Mouse (Mus musculus): ENCODE measurements at regions not wholly inside any gene's neighbourhood (a gene's known extent, or its start where the extent isn't known, plus 50 kb on each side); places are given as distances from the start of the nearest gene placed in this dataset.
A peak's percentile ranks its signal among the peaks of the same experiment; 100 is the strongest.

DNA sequence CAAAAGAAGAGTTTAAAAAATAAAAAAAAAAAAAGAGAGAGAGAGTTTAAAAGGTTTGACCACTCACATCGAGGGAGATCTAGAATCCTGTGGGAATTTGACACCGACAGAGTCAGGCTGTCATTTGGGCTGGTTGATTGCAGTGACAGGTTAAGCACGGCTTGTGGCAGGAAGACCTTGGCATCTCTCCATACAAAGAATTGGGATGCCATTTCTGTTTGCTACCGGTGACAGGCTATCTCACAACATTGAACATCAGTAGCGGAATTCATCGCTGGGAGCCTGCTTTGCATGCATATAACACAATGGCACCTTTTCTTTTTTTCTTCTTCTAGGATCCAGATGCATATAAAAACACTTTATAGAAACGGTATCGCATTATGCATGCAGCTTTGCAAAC is 53.7 kb upstream of the Gm26657 start:
- DNase-seq = no peak

DNA sequence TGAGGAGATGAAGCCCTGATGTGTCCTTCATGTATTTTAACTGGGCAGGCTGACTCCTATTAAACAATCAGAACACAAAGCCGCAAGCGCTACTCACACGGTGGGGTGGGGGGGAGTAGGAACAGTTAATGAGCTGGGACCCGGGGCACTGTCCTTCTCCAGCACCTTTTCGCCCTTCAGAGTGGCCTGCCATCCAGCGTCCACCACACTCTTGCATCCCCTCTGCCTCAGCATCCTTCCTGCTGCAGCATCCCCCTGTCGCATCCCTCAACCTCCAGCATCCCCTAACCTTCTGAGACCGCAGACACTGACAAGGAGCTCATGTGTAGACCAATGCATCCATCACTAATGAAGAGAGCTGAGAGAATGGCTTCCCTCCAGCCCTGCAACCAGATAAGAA is 54.2 kb upstream of the Gm26657 start:
- DNase-seq = no peak

DNA sequence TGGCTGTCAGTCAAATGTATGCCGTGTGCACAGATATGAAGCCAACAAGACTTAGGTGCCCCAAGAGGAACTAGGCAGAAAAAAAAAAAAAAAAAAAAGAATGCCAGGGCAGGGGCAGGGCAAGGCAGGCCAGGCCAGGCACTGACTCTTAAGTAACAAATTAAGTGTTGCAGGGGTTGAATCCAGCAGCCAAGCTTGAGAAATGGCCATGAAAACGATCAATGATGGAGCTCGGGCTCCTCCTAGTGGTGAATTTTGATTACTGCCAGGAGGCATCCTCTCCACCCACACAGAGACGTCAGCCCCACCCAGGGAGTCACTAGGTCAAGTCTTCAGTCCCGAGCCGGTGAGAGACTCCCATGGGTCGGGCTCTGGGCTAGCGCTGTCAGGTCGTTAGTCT is 54.7 kb upstream of the Gm26657 start:
- peak; percentile 76 to 91 for DNase-seq

DNA sequence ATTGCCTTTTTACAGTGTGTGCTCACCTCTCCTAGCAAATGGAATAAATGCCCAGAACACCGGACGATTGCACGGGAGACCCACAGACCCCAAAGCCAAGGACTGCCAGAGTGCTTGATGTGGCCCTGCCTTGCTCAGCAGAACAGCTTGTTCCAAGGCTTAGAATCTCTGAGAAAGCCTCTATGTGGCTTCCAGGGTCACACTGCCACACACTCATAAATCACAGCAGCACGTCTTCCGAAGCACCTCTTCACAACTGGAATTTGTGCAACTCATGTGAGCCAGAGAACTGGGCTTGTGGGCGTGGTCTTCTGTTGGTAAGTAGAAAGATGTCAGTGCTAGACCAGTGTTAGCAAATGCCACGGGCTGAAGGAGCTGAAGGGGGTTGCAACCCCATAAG is 55.8 kb upstream of the Gm26657 start:
- no peak for DNase-seq

DNA sequence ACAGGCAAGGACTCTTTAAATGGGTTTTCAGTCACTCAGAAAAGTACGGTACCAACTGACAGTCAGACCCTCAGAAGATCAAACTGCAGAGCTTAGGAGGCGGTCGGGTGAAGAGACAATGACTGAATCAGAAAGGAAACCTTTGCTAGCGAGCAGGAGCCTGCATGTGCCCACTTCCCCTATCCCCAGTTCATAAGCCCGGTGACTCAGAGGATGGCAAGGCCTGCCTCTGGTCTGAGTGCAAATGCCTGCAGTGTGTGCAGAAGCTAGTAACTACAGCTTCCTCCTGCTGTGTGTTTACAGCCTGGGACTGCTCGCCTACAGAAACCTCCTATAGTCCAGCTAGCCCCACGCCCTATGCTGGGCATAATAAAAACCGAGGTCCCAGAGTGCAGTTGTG is 58.7 kb upstream of the Gm26657 start:
- DNase-seq = no peak

DNA sequence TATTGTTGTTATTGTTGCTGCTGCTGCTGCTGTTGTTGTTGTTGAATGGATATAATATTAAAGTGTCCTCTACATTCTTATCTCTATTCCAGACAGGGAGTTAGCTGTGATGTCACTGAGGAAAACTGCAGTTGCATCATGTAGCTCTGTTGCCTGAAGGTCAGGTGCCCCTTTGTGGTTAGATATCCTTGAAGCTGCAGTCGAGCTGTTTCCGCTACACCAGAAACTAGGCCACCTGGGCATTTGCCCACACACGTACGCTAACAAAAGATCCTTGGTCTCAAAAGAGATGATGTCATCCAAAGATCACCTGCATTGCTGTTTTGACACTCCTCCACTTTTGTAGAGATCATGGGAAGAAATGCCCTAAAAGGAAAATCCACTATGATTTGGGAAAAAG is 66.0 kb upstream of the Gm26657 start:
- no peak for DNase-seq

DNA sequence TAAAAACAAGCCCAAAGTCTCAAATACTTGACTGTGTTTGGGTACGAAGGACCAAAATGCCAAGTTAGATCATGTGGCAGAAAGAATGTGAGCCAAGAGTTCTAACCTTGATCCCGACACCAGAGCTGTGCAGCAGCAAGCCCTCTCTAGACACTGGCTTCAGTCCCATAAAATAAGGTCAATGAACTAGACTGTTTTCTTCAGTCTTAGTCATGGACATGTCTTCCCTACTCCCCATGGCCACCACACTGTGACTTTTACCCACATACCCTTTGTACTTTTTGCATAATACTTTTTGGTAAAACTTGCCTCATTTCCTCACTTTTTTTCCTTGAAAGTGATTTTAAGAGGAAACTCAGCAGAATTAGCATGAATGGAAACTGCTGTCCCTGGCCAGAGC is 74.9 kb upstream of the Gm26657 start:
- no peak for DNase-seq

DNA sequence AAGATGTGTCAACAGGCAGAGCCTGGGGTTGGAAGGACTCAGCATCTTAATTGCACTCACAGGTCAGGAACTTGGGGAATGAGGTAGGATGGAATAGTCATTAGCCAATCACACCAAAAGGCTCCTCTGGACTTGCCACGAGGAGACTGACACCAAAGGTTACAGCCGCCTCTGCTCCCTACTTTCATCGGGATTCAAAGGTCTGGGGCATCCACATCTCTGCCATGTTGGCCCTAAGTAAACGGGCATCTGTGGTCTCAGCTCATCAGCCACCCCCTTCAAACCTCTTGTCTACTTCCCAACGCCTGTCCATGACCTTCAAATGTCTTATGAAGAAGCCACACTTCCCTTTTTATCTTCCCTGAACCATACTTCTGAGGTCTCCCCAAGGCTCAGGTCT is 78.1 kb upstream of the Gm26657 start:
- no peak for DNase-seq

DNA sequence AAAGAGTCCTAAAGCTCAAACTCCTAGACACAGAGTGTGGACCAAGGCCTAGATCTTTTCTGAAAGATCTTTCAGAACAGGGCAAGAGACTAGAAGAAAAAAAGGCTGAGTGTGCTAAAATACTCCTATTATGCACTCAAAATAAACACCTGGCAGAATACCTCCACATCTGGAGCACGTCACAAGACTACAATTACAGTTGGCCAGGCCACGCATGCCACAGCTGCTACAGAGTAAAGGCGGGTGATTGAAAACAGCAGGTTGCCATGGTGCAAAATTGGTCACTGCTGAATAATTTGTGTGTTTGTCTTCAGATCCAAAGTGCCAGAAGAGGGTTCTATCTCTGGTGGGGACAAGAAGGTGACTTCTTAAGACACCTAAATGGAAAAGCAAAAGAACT is 82.8 kb upstream of the Gm26657 start:
- no peak for DNase-seq

DNA sequence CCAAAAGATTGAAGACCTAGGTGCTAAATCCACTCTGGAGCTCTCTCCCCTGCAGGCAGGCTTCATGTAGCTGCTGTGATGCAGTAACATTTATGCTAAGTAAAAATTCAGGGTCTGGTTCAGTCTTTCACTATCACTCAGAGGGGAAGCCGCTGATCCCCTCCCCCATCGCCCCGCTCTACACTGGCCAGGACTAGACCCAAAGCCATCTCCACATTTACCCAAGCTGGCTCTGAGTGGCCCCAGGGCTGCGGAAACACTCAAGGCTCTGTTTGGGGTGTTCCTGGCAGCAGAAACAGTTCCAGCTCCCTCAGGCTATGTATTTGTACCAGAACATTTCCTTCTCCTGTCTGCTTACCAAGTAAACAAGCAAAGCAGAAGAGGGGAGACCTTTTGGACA is 85.5 kb upstream of the Gm26657 start:
- no peak for DNase-seq

DNA sequence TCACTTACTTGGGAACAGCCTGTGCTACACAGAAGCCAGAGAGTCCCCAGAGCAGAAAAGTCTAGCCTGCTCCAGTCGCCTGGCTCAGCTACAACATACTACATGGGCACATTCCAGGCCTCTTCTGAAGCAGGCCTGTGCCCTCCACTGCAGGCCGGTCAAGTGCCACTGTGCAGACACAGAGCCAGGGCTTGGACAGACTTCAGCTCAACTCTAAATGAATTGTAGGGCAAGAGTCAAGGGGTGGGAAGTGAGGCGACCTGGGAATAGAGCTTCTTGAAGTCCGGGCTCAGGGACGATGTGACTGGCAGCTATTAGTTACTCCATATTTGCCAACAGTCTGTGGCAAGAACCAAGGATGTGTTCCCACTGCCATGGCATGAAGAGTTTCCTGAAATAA is 87.1 kb upstream of the Gm26657 start:
- no peak for DNase-seq

DNA sequence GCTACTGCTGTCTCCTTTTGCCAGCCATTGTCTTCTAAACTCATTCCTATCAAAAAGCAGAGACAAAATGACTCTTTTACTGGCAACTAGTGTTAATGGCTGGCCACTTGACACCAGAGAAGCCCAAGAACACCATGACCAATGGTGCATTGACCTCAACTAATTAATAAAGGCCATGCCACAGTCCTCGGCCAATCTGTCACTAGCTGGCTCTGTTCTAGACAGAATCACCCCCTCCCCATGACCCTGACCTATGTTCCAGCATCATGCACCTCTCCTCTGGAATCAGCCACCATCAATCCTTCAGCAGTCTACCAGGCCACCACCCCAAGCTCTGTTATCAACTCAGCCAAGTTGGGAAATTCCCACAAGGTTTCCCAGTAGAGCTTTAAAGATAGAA is 90.1 kb upstream of the Gm26657 start:
- no peak for DNase-seq

DNA sequence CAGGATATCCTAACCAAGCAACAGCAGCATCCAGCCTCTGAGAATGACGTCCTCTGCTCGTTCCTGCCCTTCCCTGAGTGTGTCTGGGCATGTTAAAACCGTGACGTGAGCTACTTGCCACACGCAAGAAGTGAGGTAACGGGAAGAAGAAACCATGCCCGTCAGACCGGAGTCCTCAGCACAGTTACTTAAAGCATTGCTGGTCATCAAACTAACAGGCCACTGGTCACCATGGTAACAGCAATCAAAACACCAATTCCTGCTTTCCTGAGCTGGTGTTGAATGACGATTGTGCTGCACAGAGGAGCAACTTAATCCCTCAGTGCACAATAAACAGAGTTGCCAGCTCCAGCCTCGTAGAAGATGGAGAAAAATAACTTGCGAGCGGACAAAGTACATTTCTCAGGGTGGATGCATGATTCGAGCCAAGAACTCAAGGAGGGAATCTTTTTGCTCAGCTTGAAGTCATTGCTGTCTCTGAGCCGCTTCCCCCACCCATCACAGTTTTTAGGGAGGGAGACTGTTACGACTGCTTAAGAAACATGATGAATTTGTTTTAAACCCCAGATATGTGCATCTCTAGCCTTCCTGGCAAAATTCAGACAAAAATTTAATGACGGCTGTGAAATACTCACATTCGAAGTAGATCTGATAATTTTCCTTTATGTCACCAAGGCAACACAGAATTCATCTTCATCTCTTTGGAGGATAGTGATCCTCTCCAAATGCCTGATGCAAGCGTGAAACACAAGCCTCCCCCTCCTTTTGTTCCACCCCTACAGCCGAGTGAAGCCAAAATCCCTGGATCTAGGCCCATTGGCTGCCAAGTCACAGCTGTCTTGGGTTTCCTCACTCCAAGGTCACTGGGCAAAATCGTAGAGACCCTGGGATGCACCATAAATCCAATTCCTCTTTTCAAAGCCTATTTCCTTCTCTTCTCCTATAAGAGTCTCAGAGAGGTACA is 95.6 kb upstream of the Gm26657 start:
- DNase-seq = no peak

DNA sequence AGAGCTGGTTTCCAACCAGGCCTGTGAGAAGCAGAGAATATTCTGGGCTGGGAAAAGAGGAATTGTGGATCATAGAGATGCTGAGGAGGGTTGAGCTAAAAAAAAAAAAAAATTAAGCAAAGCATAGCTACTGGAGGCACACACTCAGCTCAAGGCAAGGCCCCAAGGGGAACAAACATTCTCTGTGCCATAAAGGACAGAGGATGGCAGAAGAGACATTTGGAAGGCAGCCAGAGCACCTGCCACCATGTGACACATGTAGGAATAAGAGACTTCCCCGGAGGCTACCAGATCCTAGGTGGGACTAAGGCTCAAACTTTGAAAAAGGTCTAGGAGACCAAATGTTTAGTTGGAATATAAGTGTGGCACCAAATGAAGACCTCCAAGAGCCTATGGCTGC is 96.4 kb upstream of the Gm26657 start:
- DNase-seq = no peak

DNA sequence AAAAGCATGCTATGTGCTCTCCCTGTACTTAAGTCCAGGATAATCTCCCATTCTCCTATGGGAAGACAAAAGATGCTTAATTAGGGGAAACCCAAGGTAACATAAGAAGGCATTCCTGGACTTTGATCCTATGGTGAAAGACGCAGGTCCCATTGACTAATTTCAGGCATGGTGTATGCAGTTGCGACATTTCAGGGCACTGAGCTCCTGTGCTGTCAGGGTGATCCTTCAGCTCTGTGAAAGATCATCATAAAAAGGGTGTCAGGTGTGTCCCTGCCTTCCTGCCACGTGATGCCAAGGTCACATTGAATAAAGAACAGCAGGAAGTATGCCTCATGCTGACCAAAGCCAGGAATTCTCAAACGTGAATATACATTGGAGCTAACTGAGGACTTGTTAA is 100.2 kb upstream of the Gm26657 start:
- DNase-seq = no peak

DNA sequence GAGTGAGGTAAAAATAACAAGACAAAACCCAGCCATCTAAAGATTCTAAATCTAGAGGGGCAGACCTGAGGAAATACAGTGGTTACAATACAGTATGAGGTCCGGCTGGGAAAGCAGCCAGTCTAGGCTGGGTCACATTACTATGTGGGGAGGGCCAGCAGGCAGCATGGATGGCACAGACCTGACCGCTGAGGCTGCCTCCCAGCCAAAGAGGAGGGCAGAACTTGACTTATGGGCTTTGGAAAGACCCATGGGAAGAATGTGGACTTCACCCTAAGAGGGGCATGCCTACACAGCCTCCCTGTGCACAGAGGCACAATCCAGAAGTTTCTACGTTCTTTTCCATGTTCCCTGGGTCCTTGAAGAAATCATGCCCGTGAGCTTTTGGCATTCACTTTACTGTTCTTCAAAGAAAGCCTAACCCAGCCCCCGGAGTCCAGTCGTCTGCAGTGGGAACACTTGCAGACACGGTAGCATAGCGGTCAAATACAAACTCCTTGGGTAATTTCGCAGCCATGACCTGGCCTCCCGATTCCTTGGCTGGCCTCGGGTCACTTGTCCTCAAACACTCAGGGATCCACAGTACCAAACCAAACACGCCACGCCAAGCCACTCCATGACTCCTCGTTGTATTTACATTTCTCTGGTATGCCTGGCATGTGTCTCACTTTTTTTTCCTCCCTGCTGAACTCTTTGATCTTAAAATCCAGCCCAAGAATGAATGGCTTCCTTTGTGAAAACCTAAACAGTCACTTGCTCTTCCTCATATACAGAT is 101.0 kb upstream of the Gm26657 start:
- DNase-seq = no peak

DNA sequence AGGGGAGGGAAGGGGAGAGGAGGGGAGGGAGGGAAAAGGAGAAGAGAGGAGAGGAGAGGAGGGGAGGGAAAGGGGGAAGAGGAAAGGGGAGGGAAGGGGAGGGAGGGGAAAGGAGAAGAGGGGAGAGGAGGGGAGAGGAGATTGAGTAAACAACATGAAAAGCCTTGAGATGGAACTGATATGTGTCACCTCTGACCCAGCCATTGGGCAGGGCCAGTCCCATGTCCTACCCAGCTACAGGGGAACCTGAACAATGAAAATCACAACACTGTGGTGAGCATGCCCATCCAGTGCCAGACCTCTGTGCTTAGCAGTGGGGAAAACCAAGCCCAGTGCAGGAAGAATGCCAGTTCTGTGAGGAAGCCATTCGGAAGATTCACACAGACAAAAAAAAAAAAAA is 103.6 kb upstream of the Gm26657 start:
- no peak for DNase-seq

DNA sequence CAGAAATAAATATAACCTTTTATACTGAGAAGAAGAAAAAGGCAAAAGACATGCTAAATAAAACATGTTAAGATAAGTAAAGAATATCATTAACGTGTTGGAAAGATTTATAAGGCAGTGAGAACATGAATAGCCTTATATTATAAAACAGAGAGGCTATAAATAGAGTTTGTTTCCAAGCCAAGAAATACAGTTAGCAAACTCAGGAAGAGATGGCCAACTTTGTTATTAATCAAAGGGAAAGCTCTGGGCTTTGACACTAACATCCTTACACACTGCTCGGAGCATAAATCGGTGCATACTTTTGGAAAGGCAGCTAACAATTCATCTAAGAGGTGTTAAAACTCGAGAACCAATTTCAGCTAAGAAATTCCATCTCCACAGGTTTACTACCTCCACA is 106.3 kb upstream of the Gm26657 start:
- no peak for DNase-seq

DNA sequence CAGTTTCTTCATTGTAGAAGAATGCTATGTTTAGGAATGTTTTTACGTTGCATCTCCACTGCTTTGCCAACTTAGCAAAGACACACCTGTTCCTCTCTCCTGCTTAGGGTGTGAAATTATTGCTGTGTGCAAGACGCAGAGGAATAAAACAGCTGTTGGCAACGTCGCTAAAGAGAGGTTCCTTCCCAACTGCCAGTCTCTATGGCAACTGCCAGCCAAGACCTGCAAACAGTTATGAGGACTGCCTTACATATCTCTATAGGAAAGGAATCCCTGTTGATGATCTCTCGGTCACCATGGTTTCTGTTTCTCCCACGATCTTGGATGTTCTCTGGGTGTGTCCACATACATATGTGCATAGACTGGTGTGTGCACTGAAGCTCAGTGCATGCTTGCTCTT is 109.6 kb upstream of the Gm26657 start:
- DNase-seq = no peak

DNA sequence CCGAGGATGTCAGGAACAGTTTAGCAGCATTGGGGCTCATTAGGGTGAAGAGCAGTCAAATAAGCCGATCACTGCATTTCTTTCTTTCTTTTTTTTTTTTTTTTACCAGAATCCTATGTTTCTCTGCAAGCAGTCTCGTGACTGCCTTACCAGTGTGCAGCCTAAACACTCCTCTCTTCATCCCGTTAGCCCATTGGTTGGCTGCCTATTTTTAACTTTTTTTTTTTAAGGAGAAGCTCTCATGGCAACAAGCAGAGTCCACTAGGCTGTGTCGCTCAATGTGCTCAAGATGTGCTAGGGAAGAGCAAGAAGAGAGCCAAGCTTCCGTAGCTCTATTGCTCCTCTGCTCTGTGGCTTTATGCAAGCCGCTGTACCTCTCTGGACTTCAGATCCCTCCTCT is 112.7 kb upstream of the Gm26657 start:
- DNase-seq = no peak

DNA sequence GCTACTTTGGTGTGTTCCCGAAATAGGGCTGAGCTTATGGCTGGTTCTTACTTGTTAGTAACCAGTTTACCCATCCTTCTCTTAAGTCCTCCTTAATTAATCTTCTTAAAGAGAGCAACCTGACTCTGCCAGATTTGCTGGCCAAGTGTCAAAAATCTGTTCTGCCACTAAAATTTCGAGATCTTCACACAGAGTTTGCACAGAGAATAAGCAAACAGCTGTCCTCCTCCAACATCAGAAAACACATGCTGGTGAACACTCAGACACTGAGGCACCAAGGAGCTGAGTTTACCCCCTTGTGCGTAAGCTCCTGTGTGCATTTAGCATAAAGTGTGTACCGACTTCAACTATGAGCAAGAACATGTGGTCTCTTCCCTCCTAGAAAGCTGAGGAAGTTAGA is 118.1 kb upstream of the Gm26657 start:
- no peak for DNase-seq

DNA sequence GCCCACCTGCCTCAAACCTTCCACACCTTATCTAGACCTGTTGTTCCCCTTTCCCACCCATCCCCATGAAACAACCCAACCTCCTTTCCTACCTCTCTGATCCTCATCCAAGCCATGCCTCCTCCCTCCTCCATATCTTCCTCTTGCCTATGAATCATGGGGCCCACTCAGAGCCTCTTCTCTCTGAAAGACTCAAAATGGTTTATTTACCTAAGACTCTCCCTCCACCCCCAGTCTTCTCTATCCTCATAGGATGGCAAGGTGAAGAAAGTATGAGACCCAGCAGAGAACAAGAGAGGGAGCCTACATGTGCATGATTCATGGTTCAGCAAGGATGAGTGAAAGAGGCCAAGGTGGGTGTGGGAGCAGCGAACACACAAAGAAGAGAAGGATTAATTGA is 118.5 kb upstream of the Gm26657 start:
- no peak for DNase-seq

DNA sequence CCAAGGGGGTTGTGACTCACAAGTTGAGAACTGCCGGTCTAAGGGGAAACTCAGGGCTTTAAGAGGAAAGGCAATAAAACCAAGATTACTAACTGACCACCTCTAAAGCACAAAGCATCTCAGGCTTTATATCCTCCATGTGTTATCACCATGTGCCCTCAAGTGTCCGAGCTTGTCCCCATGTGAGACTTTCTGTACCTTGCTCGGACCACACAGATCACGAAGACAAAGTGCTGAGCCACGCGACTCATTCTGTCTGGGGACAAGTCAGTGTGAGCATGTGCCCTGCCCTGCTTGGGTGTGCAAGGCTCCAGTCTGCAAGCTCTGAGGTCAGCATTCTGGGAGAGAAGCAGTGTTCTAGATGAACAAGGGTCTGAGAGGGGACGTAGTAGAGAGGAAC is 119.2 kb upstream of the Gm26657 start:
- DNase-seq = no peak

DNA sequence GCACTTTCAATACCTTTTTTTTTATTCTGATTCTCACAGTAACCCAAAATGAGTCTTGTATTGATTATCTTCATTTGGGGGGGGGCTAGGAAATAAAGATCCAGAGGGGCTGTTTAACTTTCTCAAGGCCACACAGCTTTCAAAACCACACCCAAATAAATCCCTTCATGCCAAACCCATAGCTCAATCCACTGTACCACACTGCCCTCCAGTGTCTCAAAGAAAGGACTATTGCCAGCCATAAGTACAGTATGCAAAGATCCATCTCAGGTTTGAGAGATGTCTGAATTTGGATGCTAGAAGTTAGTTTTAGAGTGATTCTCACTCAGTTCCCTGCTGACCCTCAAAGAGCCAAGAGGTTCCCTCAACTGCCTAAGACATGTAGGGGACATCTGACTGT is 120.1 kb upstream of the Gm26657 start:
- DNase-seq = no peak

Measured in kidney, adult 8-10 months (tissue).